Mouse (Mus musculus): ENCODE measurements at regions not wholly inside any gene's neighbourhood (a gene's known extent, or its start where the extent isn't known, plus 50 kb on each side); places are given as distances from the start of the nearest gene placed in this dataset.
A peak's percentile ranks its signal among the peaks of the same experiment; 100 is the strongest.

GRCm38 (mm10) chr2:115460028-115460881, 121.3 kb upstream of the BC052040 start:
- DNase-seq, result no peak

GRCm38 (mm10) chr2:115460882-115461151, 120.7 kb upstream of the BC052040 start:
- DNase-seq, result no peak

- DNase-seq, result no peak
These were observed 115.3 kb upstream of the BC052040 start for GRCm38 (mm10) chr2:115466170-115466569.

GRCm38 (mm10) chr2:115467107-115467745, 114.3 kb upstream of the BC052040 start:
- no peak for DNase-seq

GRCm38 (mm10) chr2:115467936-115468335, 113.6 kb upstream of the BC052040 start:
- no peak for DNase-seq

- no peak for DNase-seq
These were observed 113.0 kb upstream of the BC052040 start for GRCm38 (mm10) chr2:115468471-115468909.

- no peak for DNase-seq
These were observed 112.2 kb upstream of the BC052040 start for GRCm38 (mm10) chr2:115469165-115469821.

GRCm38 (mm10) chr2:115472393-115472792, 109.1 kb upstream of the BC052040 start:
- DNase-seq, result no peak

- no peak for DNase-seq
These were observed 97.9 kb upstream of the BC052040 start for GRCm38 (mm10) chr2:115483418-115484288.

- DNase-seq, result no peak
These were observed 93.1 kb upstream of the BC052040 start for GRCm38 (mm10) chr2:115488465-115488864.

- DNase-seq, result no peak
These were observed 88.5 kb upstream of the BC052040 start for GRCm38 (mm10) chr2:115493020-115493419.

GRCm38 (mm10) chr2:115499904-115500303, 81.6 kb upstream of the BC052040 start:
- DNase-seq, result no peak

GRCm38 (mm10) chr2:115509527-115509926, 72.0 kb upstream of the BC052040 start:
- DNase-seq, result no peak

- DNase-seq, result no peak
These were observed 70.4 kb upstream of the BC052040 start for GRCm38 (mm10) chr2:115511146-115511545.

- peak; percentile 11 for DNase-seq
These were observed 69.6 kb upstream of the BC052040 start for GRCm38 (mm10) chr2:115511612-115512525.

GRCm38 (mm10) chr2:115512891-115513290, 68.6 kb upstream of the BC052040 start:
- no peak for DNase-seq

- DNase-seq, result peak; percentile 53
These were observed 67.7 kb upstream of the BC052040 start for GRCm38 (mm10) chr2:115513774-115514231.

GRCm38 (mm10) chr2:115514831-115515428, 66.6 kb upstream of the BC052040 start:
- DNase-seq, result peak; percentile 40

- DNase-seq, result no peak
These were observed 66.0 kb upstream of the BC052040 start for GRCm38 (mm10) chr2:115515470-115515869.

- no peak for DNase-seq
These were observed 64.7 kb upstream of the BC052040 start for GRCm38 (mm10) chr2:115516824-115517223.

- DNase-seq, result no peak
These were observed 61.5 kb upstream of the BC052040 start for GRCm38 (mm10) chr2:115519974-115520373.

All from kidney, adult 18-20 months (tissue).